Mouse (Mus musculus) liver, adult 2 months (tissue): ENCODE data around the gene Dus2.

Source experiments
- CTCF ChIP-seq: fragments of 200-500 bp; IDR thresholded peaks from 2 replicates; pipeline ENCODE4 v1.5.1; 2011; ENCODE audit warnings: low read depth, low read length, control low read depth
- POLR2A ChIP-seq: fragments of 200-500 bp; IDR thresholded peaks from 2 replicates; pipeline ENCODE4 v1.6.1; 2011; ENCODE audit warnings: low read length, control low read depth; ENCODE audit not compliant: insufficient read depth; ENCODE audit errors: extremely low read depth

DNA sequence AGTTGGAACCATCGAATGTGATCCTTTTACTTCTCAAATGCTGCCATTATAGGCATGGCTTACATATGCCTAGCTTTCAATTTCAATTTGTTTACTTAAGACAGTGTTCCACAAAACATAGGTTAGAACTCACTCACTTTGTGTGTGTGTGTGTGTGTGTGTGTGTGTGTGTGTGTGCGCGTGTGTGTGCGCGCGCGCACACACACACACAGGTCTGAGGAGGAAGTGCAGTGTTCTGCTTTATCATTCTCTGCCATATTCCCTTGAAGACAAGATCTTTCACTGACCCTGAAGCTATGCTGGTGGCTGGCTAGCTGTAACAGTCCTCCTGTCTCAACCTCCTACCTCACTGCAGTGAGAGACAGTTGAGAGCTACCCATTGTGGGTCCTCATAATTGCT lies 71.9 kb downstream of the Dus2 start:
- TF ChIP-seq CTCF: no peak
- TF ChIP-seq POLR2A: no peak
